In the genomic region with DNA sequence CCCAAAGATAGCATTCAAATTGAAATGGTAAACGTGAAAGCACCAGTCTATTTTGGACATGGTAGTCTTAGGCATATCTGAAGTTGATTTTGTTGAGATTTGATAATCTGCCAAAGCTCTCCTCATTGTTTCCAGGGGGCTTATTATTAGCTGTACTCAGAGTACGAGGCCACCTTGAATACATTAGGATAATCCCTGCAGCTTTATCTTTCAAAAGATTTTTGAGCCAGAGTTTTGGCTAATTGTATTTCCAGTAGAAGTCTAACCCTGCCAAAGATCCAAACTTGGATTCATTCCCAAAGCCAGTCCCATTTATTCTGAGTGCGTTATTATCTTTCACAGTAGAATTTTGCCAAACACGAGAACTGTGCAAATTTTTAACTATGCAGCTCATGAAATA, we compare ENCODE assay signal across 14 mouse cellular contexts.
DNase-seq lines count a peak whose midpoint lies in the region; ATAC-seq lines count a peak whose summit lies in the region.
"Had no signal": no experiment of that assay in that cellular context is flagged by ENCODE, and none has a peak within 500 bp of the region (broad histone marks: within the 10 kb centered on the region; RNA-seq: fewer than 3 reads in every experiment).

No protein-coding gene starts in this region.

- peak; percentile 35 for ATAC-seq in forebrain, embryonic 15.5 days (replicated peaks)
- no peak for ATAC-seq in midbrain, embryonic 14.5 days (ENCODE audit: low FRiP score, low TSS enrichment)
- ATAC-seq in midbrain, embryonic 15.5 days (replicated peaks) = no peak
- ATAC-seq in limb, embryonic 15.5 days (ENCODE audit: insufficient number of reproducible peaks, low FRiP score, low TSS enrichment, low read depth) = 0 out of 2 replicates have a peak, but pooled peaks have one; percentile 58
- ATAC-seq: inflammation-experienced regulatory T-cells, adult 6 months had no signal

- 0 out of 2 replicates have a peak, but pooled peaks cover 11% of the 10 kb centered on the region for H3K4me1 ChIP-seq in forebrain, embryonic 15.5 days
- H3K4me1 ChIP-seq in forebrain, embryonic 10.5 days = peaks cover 14% of the 10 kb centered on the region
- H3K4me1 ChIP-seq in midbrain, embryonic 14.5 days (ENCODE audit: control insufficient read depth, insufficient read depth, low read length) = peaks cover 4% of the 10 kb centered on the region; the same call in 1 of the 2 replicates
- H3K4me1 ChIP-seq in midbrain, embryonic 15.5 days = peaks cover 5% of the 10 kb centered on the region; the same call in 1 of the 2 replicates
- no peaks in the 10 kb centered on the region for H3K4me1 ChIP-seq in limb, embryonic 15.5 days

- no peak overlapping the region for H3K4me3 ChIP-seq in forebrain, embryonic 15.5 days
- H3K4me3 ChIP-seq in forebrain, embryonic 10.5 days = no peak overlapping the region
- H3K4me3 ChIP-seq in midbrain, embryonic 14.5 days (replicated peaks; ENCODE audit: low read depth, low read length) = no peak overlapping the region
- H3K4me3 ChIP-seq in midbrain, embryonic 15.5 days = no peak overlapping the region
- H3K4me3 ChIP-seq in limb, embryonic 15.5 days = no peak overlapping the region

- H3K4me2 ChIP-seq in forebrain, embryonic 15.5 days (replicated peaks) = no peak overlapping the region
- H3K4me2 ChIP-seq in midbrain, embryonic 14.5 days (ENCODE audit: low read length) = no peak overlapping the region
- H3K4me2 ChIP-seq in midbrain, embryonic 15.5 days = no peak overlapping the region
- no peak overlapping the region for H3K4me2 ChIP-seq in limb, embryonic 15.5 days

- no peak overlapping the region for H3K9ac ChIP-seq in forebrain, embryonic 15.5 days (replicated peaks)
- no peak overlapping the region for H3K9ac ChIP-seq in midbrain, embryonic 14.5 days (replicated peaks; ENCODE audit: low read length)
- H3K9ac ChIP-seq in midbrain, embryonic 15.5 days = no peak overlapping the region
- H3K9ac ChIP-seq in limb, embryonic 15.5 days = no peak overlapping the region

- H3K27ac ChIP-seq in forebrain, embryonic 15.5 days (replicated peaks) = no peak overlapping the region
- no peak overlapping the region for H3K27ac ChIP-seq in forebrain, embryonic 10.5 days
- H3K27ac ChIP-seq in midbrain, embryonic 14.5 days (replicated peaks; ENCODE audit: low read depth, low read length) = no peak overlapping the region
- H3K27ac ChIP-seq in midbrain, embryonic 15.5 days = no peak overlapping the region
- H3K27ac ChIP-seq in limb, embryonic 15.5 days = no peak overlapping the region

- WGBS in forebrain, embryonic 15.5 days = 18% methylated on average over 4 of the region's 4 CpGs
- WGBS in forebrain, embryonic 10.5 days = 68% methylated on average over 4 of the region's 4 CpGs
- WGBS in midbrain, embryonic 14.5 days = 36% methylated on average over 4 of the region's 4 CpGs
- WGBS in midbrain, embryonic 15.5 days = 36% methylated on average over 4 of the region's 4 CpGs
- WGBS in limb, embryonic 15.5 days = 23% methylated on average over 4 of the region's 4 CpGs

- DNase-seq in forebrain, embryonic 10.5 days (ENCODE audit: extremely low spot score, low spot score) = no peak
- peak; percentile 23 for DNase-seq in layer of hippocampus, adult 11-12 months (ENCODE audit: low spot score)
- no peak for DNase-seq in layer of hippocampus, adult 8-10 months (ENCODE audit: low spot score in 2 of 2)
- DNase-seq in midbrain, embryonic 14.5 days = peak; percentile 44
- no peak for DNase-seq in right cerebral cortex, postnatal 36 days (ENCODE audit: low spot score in 2 of 2)
- DNase-seq: adrenal gland, adult 8-10 months; B cell, adult 2 months; heart, postnatal 4 days; kidney, postnatal 25 days; lung, adult 2 months had no signal

- no peaks in the 10 kb centered on the region for H3K9me3 ChIP-seq in forebrain, embryonic 15.5 days
- H3K9me3 ChIP-seq in forebrain, embryonic 10.5 days = no peaks in the 10 kb centered on the region
- no peaks in the 10 kb centered on the region for H3K9me3 ChIP-seq in midbrain, embryonic 14.5 days (ENCODE audit: control insufficient read depth, low read length)
- no peaks in the 10 kb centered on the region for H3K9me3 ChIP-seq in midbrain, embryonic 15.5 days
- H3K9me3 ChIP-seq in limb, embryonic 15.5 days = no peaks in the 10 kb centered on the region

- H3K36me3 ChIP-seq in forebrain, embryonic 15.5 days = no peaks in the 10 kb centered on the region
- H3K36me3 ChIP-seq in forebrain, embryonic 10.5 days (replicated peaks) = no peaks in the 10 kb centered on the region
- no peaks in the 10 kb centered on the region for H3K36me3 ChIP-seq in midbrain, embryonic 14.5 days (ENCODE audit: control insufficient read depth, insufficient read depth, low read length)
- no peaks in the 10 kb centered on the region for H3K36me3 ChIP-seq in midbrain, embryonic 15.5 days (replicated peaks)
- H3K36me3 ChIP-seq in limb, embryonic 15.5 days = no peaks in the 10 kb centered on the region

- H3K27me3 ChIP-seq in forebrain, embryonic 15.5 days = no peaks in the 10 kb centered on the region
- H3K27me3 ChIP-seq in forebrain, embryonic 10.5 days (ENCODE audit: poor library complexity, severe bottlenecking) = no peaks in the 10 kb centered on the region
- no peaks in the 10 kb centered on the region for H3K27me3 ChIP-seq in midbrain, embryonic 14.5 days (ENCODE audit: control insufficient read depth, insufficient read depth, low read length)
- no peaks in the 10 kb centered on the region for H3K27me3 ChIP-seq in midbrain, embryonic 15.5 days (replicated peaks)
- H3K27me3 ChIP-seq in limb, embryonic 15.5 days = no peaks in the 10 kb centered on the region

Comparison
In these comparisons a context has a peak if more than half of its experiments do, and no peak if none do; other contexts are left out.
1. DNase-seq: peak in layer of hippocampus, adult 11-12 months (single experiment) and midbrain, embryonic 14.5 days (single experiment); none in forebrain, embryonic 10.5 days (single experiment), layer of hippocampus, adult 8-10 months (0 of 2) and right cerebral cortex, postnatal 36 days (0 of 2).
2. ATAC-seq: peak in forebrain, embryonic 15.5 days (single experiment) and limb, embryonic 15.5 days (single experiment); none in midbrain, embryonic 14.5 days (single experiment) and midbrain, embryonic 15.5 days (single experiment).